Mouse (Mus musculus) E14TG2a.4 (cell line): Measurements from ENCODE around the gene Clpp.

Experiments
- H3K27me3 ChIP-seq: 2 replicates; pipeline ENCODE4 v1.6.1; 2014; ENCODE audit warnings: low read length, control low read depth; ENCODE audit not compliant: insufficient read depth
- H3K36me3 ChIP-seq: 2 replicates; pipeline ENCODE4 v1.6.1; 2014; ENCODE audit warnings: low read length, control low read depth; ENCODE audit not compliant: insufficient read depth
- H3K4me1 ChIP-seq: replicated peaks from 2 replicates; pipeline ENCODE4 v1.6.1; 2014; ENCODE audit warnings: low read depth, low read length, control low read depth
- H3K4me3 ChIP-seq: replicated peaks from 2 replicates; pipeline ENCODE4 v1.5.1; 2014; ENCODE audit warnings: mild to moderate bottlenecking, low read length
- H3K9me3 ChIP-seq: 2 replicates; pipeline ENCODE4 v1.6.1; 2014; ENCODE audit warnings: low read length, control low read depth
- CTCF ChIP-seq: conservative IDR thresholded peaks from 2 replicates; pipeline ENCODE4 v1.5.1; 2014; ENCODE audit warnings: low read length
- NANOG ChIP-seq: IDR thresholded peaks from 2 replicates; pipeline ENCODE4 v1.6.1; 2014; ENCODE audit warnings: borderline replicate concordance, low read length, mixed read lengths
- POU5F1 ChIP-seq: IDR thresholded peaks from 2 replicates; pipeline ENCODE4 v1.6.1; 2014; ENCODE audit warnings: low read length, borderline replicate concordance

Clpp gene

DNA sequence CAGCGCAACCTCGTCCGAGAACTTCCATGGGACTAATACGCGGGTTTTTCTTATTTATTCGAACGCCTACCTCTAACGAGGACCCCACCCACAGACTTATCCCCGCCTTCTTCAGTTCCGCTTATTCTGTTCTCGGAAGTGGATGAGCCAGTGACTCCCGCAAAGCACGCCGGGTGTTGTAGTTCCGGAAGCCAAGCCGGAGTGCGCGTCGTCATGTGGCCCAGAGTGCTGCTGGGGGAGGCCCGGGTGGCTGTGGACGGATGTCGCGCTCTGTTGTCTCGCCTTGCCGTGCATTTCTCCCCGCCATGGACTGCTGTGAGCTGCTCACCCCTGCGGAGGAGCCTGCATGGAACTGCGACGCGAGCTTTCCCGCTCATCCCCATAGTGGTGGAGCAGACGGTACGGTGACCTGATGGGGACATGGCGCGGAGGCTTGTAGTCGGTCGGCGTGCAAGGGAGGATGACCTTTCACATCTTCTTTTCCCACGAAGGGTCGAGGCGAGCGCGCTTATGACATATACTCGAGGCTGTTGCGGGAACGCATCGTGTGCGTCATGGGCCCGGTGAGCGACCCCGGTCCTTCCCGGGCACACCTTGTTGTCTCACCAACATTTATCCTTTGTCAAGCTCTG is at the start of gene Clpp:
Clpp (plus strand) TSS at position 191 of the 632 bp plus-strand sequence.
- Histone ChIP-seq H3K27me3 (no peaks in the 10 kb centered on the region), H3K9me3 (no peaks in the 10 kb centered on the region), H3K36me3 (peaks cover 44% of the 10 kb centered on the region), H3K4me3 (peak within 1 kb of the TSS; percentile 98), H3K4me1 (peaks cover 48% of the 10 kb centered on the region)
- TF ChIP-seq POU5F1: no peak
- no peak for TF ChIP-seq NANOG
- no peak for TF ChIP-seq CTCF

DNA sequence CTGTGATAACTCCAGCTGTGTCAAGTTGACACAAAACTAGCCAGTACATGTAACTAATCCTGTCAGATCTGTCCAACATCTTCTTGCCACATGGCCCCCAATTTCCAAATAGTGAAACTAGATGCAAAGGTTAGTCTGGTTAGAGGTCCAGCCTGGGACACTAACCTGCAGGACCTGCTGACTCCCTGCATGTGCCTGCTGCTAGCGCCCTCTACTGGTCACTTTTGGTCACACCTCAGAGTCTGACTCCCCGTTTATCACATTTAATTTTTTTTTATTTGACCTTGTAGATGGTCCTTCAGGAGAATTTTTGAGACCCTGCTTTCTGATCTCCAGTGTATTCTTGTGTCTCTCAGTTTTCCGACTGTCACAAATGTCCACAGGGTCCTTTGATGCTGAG is 39.2 kb upstream of the Clpp start:
- Histone ChIP-seq H3K4me1 (peaks cover 21% of the 10 kb centered on the region), H3K9me3 (no peaks in the 10 kb centered on the region), H3K36me3 (no peaks in the 10 kb centered on the region), H3K4me3 (no peak overlapping the region), H3K27me3 (peaks cover 22% of the 10 kb centered on the region; the same call in 1 of the 2 replicates)
- TF ChIP-seq CTCF (peak; percentile 92), NANOG (no peak)

DNA sequence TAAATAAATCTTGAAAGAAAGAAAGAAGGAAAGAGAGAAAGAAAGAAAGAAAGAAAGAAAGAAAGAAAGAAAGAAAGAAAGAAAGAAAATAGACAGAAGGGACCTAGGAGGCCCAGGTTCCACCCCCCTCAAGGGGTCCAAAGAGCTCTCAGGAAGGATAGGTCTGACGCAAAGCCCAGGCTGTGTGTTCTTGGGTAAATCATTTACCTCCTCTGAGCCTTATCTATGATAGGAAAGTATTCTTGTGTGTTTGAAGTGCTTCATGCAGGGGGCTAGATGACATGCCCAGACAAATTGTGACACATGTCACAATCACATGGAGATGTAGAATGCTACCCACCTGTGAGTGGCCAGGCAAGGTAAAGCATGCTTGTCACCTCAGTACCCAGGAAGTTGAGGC is 37.5 kb upstream of the Clpp start:
- Histone ChIP-seq H3K4me3 (no peak overlapping the region), H3K27me3 (peaks cover 12% of the 10 kb centered on the region; the same call in 1 of the 2 replicates), H3K9me3 (no peaks in the 10 kb centered on the region), H3K36me3 (no peaks in the 10 kb centered on the region), H3K4me1 (peaks cover 25% of the 10 kb centered on the region)
- TF ChIP-seq NANOG (no peak), POU5F1 (no peak), CTCF (no peak)

DNA sequence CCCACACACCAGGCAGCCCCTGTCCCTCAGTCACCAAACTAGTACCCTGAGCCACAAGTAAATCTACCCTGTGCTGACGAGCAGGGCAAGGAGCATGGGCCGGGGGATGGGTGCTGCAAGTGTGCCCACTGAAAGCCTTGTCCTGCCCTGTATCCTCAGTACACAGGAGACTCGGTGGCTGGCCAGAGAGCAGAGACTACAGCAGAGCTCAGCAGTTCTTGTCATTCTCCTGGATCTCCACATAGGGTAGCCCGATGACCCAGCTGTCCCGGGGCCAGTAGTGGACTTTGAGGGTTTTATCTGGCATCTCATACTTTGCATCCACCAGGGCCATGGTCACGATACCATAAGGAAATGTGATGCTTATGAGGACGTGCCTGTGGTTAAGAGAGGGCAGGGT is 35.2 kb upstream of the Clpp start:
- no peaks in the 10 kb centered on the region for H3K9me3 ChIP-seq
- H3K4me3 ChIP-seq: no peak overlapping the region
- H3K36me3 ChIP-seq: no peaks in the 10 kb centered on the region
- H3K4me1 ChIP-seq: peaks cover 44% of the 10 kb centered on the region
- TF ChIP-seq CTCF (no peak), POU5F1 (no peak), NANOG (no peak)
- H3K27me3 ChIP-seq: peaks cover 9% of the 10 kb centered on the region; the same call in 1 of the 2 replicates

DNA sequence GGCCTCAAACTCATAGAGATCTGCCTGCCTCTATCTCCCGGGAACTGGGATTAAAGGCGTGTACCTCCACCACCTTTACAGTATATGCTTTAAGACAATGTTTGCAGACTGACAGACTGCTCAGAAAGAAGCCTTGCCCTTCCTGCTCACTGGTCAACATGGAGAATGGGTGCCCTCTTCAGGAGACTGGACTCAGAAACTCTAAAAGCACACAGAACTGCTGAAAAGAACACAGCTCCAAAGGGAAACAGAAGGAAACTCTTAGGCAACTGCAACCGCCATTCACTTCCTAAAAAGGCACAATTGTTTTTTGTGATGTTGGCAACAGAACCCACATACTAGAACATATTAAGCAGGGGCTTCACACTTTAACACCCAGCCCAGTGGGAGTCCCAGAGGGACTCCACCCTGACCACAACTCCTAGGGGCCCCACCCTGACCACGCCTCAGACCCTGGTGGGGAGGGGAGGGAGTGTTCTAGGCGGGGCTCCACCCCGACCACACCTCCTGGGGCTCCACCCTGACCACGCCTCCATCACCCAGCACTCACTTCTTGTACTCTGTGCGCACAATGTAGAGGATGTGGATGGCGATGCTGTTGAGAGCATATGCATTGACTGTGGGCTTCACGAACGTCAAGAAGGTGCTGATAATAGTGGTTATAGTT is 32.2 kb upstream of the Clpp start:
- Histone ChIP-seq H3K4me3 (peak overlapping the region; percentile 55), H3K9me3 (no peaks in the 10 kb centered on the region), H3K4me1 (peaks cover 60% of the 10 kb centered on the region), H3K36me3 (no peaks in the 10 kb centered on the region), H3K27me3 (peaks cover 6% of the 10 kb centered on the region; the same call in 1 of the 2 replicates)
- TF ChIP-seq NANOG (no peak), POU5F1 (no peak), CTCF (no peak)

DNA sequence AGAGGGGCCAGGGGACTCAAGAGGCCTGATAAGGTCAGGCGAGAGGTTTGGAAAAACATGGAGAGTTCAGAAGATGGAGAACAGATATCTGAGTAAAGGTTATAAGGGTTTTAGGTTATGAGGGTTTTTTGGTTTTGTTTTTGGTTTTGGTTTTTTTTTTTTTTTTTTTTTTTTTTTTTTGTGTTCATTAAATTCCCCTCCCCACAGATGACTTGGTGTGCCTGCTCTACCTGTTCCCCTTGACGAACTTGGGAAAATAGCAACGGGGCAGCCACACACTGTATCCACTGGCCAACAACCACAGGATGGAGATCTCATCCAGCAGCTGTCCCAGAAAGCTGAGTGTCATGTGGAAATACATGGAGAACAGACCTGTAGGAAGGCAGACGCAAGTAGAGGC is 31.4 kb upstream of the Clpp start:
- peaks cover 6% of the 10 kb centered on the region; the same call in 1 of the 2 replicates for H3K27me3 ChIP-seq
- H3K36me3 ChIP-seq: no peaks in the 10 kb centered on the region
- H3K9me3 ChIP-seq: no peaks in the 10 kb centered on the region
- peak overlapping the region; percentile 55 for H3K4me3 ChIP-seq
- TF ChIP-seq POU5F1: no peak
- TF ChIP-seq CTCF: no peak
- TF ChIP-seq NANOG: no peak
- peaks cover 60% of the 10 kb centered on the region for H3K4me1 ChIP-seq

DNA sequence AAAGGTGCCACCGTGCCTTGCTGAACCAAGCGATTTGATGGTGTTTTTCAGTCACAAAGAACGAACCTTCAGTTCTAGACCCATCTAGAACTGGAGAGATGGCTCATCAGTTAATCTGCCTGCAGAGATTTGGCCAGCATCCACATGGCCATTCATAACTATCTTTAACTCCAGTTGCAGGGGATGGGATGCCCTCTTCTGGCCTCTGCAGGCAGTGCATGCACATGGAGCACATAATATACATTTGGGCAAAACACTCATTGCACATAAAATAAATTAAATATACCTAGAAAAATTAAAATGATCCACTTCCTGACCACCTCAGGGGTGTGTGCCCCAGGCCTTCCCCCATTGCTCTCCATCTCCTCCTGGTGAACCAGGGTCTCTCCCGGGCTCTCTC is 28.2 kb upstream of the Clpp start:
- 0 out of 2 replicates have a peak, but pooled peaks cover 3% of the 10 kb centered on the region for H3K27me3 ChIP-seq
- TF ChIP-seq NANOG (no peak), CTCF (peak; percentile 63), POU5F1 (no peak)
- no peak overlapping the region for H3K4me3 ChIP-seq
- H3K9me3 ChIP-seq: no peaks in the 10 kb centered on the region
- H3K4me1 ChIP-seq: peaks cover 58% of the 10 kb centered on the region
- H3K36me3 ChIP-seq: no peaks in the 10 kb centered on the region

DNA sequence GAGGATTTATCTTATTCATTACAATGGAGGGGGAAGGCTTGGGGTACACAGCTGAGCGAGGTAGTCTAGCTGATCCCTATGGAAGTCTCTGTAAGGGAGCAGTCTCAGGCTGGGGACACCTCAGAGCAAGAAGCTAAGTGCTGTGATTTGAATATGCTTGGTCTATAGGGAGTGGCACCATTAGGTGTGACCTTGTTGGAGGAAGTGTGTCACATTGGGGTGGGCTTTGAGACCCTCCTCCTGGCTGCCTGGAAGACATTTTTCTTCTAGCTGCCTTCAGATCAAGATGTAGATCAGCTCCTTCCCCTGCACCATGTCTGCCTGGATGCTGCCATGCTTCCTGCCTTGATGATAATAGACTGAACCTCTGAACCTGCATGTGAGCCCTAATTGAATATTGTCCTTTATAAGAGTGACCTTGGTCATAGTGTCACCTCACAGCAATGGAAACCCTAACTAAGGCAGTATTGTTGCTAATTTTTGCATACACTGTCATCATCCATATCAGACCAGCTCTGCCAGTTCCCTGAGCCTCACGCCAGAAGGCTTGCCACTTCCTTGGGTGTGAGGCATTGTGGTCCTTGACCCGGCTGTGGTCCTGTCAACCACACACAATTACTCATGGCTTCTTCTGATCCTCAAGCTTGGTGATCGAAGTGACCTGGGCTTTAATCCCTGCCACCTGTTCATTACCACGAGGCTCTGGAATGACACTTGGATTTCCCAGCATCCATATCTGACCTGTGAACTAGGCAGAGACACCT is 27.3 kb upstream of the Clpp start:
- no peaks in the 10 kb centered on the region for H3K9me3 ChIP-seq

DNA sequence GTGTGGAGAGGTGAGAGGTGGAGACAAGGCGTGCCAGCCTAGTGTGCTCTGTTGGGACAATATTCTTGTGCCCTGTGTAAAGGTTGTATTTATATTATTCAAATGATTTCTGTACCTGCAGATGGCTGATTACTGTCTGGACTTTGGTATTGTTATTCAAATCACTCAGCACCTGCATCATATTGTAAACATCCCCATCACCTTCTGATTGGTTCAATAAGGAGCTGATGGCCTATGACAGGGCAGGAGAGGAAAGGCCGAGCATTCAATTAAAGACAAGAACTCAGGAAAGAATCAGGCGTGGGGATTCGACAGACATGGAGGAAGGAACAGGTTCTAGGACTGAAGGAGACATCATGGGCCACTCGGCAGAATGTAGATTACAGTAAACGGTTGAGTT is 26.5 kb upstream of the Clpp start:
- no peak for TF ChIP-seq NANOG
- no peak for TF ChIP-seq POU5F1
- no peak for TF ChIP-seq CTCF
- Histone ChIP-seq H3K4me3 (no peak overlapping the region), H3K9me3 (no peaks in the 10 kb centered on the region), H3K4me1 (peaks cover 44% of the 10 kb centered on the region), H3K27me3 (0 out of 2 replicates have a peak, but pooled peaks cover 3% of the 10 kb centered on the region), H3K36me3 (no peaks in the 10 kb centered on the region)

More for the DNA sequence above, 27.3 kb upstream of the Clpp start:
- Histone ChIP-seq H3K36me3 (no peaks in the 10 kb centered on the region), H3K4me1 (peaks cover 52% of the 10 kb centered on the region), H3K4me3 (0 out of 2 replicates have a peak overlapping the region, but pooled peaks have one; percentile 13), H3K27me3 (0 out of 2 replicates have a peak, but pooled peaks cover 3% of the 10 kb centered on the region)
- TF ChIP-seq POU5F1 (no peak), NANOG (no peak), CTCF (no peak)
